Mouse (Mus musculus) cerebellum, postnatal 25 days (tissue): ENCODE measurements at regions not wholly inside any gene's neighbourhood (a gene's known extent, or its start where the extent isn't known, plus 50 kb on each side); places are given as distances from the start of the nearest gene placed in this dataset.

Source experiments
- DNase-seq, 2 experiments: peaks; one replicate each; pipeline ENCODE4 v3.0.0; 2021; ENCODE audit warnings: mixed read lengths in 2 of 2

- no peak for DNase-seq
These were observed 54.9 kb upstream of the Akap13 start for GRCm38 (mm10) chr7:75400471-75400870.

- DNase-seq, result no peak
These were observed 50.4 kb upstream of the Akap13 start for GRCm38 (mm10) chr7:75404955-75405354.
